Mouse (Mus musculus) E14TG2a.4 (cell line): ENCODE measurements around the gene Srbd1.

ENCODE experiments used
- H3K27me3 ChIP-seq: 2 replicates; pipeline ENCODE4 v1.6.1; 2014; ENCODE audit warnings: low read length, control low read depth; ENCODE audit not compliant: insufficient read depth
- H3K36me3 ChIP-seq: 2 replicates; pipeline ENCODE4 v1.6.1; 2014; ENCODE audit warnings: low read length, control low read depth; ENCODE audit not compliant: insufficient read depth
- H3K4me1 ChIP-seq: replicated peaks from 2 replicates; pipeline ENCODE4 v1.6.1; 2014; ENCODE audit warnings: low read depth, low read length, control low read depth
- H3K4me3 ChIP-seq: replicated peaks from 2 replicates; pipeline ENCODE4 v1.5.1; 2014; ENCODE audit warnings: mild to moderate bottlenecking, low read length
- H3K9me3 ChIP-seq: 2 replicates; pipeline ENCODE4 v1.6.1; 2014; ENCODE audit warnings: low read length, control low read depth
- CTCF ChIP-seq: conservative IDR thresholded peaks from 2 replicates; pipeline ENCODE4 v1.5.1; 2014; ENCODE audit warnings: low read length
- NANOG ChIP-seq: IDR thresholded peaks from 2 replicates; pipeline ENCODE4 v1.6.1; 2014; ENCODE audit warnings: borderline replicate concordance, low read length, mixed read lengths
- POU5F1 ChIP-seq: IDR thresholded peaks from 2 replicates; pipeline ENCODE4 v1.6.1; 2014; ENCODE audit warnings: low read length, borderline replicate concordance

Gene Srbd1

GRCm38 (mm10) chr17:85975077-85975476, 169.9 kb downstream of the Srbd1 start:
- H3K9me3 ChIP-seq, result no peaks in the 10 kb centered on the region
- no peak for TF ChIP-seq CTCF
- TF ChIP-seq POU5F1, result no peak
- TF ChIP-seq NANOG, result no peak
- H3K36me3 ChIP-seq, result no peaks in the 10 kb centered on the region
- H3K4me1 ChIP-seq, result 0 out of 2 replicates have a peak, but pooled peaks cover 8% of the 10 kb centered on the region
- H3K4me3 ChIP-seq, result no peak overlapping the region
- H3K27me3 ChIP-seq, result no peaks in the 10 kb centered on the region

GRCm38 (mm10) chr17:85974591-85974990, 170.4 kb downstream of the Srbd1 start:
- Histone ChIP-seq H3K36me3 (no peaks in the 10 kb centered on the region), H3K4me3 (no peak overlapping the region), H3K27me3 (no peaks in the 10 kb centered on the region), H3K4me1 (0 out of 2 replicates have a peak, but pooled peaks cover 8% of the 10 kb centered on the region), H3K9me3 (no peaks in the 10 kb centered on the region)
- TF ChIP-seq NANOG (no peak), POU5F1 (no peak), CTCF (no peak)

GRCm38 (mm10) chr17:85971120-85971519, 173.9 kb downstream of the Srbd1 start:
- Histone ChIP-seq H3K27me3 (no peaks in the 10 kb centered on the region), H3K36me3 (no peaks in the 10 kb centered on the region), H3K4me3 (no peak overlapping the region), H3K9me3 (no peaks in the 10 kb centered on the region), H3K4me1 (0 out of 2 replicates have a peak, but pooled peaks cover 8% of the 10 kb centered on the region)
- TF ChIP-seq POU5F1 (no peak), NANOG (no peak), CTCF (no peak)

- no peak for TF ChIP-seq NANOG
- TF ChIP-seq CTCF, result no peak
- no peak for TF ChIP-seq POU5F1
- Histone ChIP-seq H3K27me3 (no peaks in the 10 kb centered on the region; the same call in 1 of the 2 replicates), H3K4me1 (no peaks in the 10 kb centered on the region)
Observed at GRCm38 (mm10) chr17:85961653-85962052, 183.3 kb downstream of the Srbd1 start.

GRCm38 (mm10) chr17:85951771-85952170, 193.2 kb downstream of the Srbd1 start:
- Histone ChIP-seq H3K4me3 (no peak overlapping the region), H3K9me3 (peaks cover 3% of the 10 kb centered on the region; the same call in 1 of the 2 replicates), H3K36me3 (no peaks in the 10 kb centered on the region), H3K27me3 (peaks cover 16% of the 10 kb centered on the region), H3K4me1 (no peaks in the 10 kb centered on the region)
- no peak for TF ChIP-seq CTCF
- TF ChIP-seq NANOG, result no peak
- TF ChIP-seq POU5F1, result no peak

More at GRCm38 (mm10) chr17:85961653-85962052, 183.3 kb downstream of the Srbd1 start:
- Histone ChIP-seq H3K4me3 (no peak overlapping the region), H3K9me3 (no peaks in the 10 kb centered on the region), H3K36me3 (no peaks in the 10 kb centered on the region)

GRCm38 (mm10) chr17:85949919-85950505, 195.0 kb downstream of the Srbd1 start:
- Histone ChIP-seq H3K27me3 (peaks cover 13% of the 10 kb centered on the region), H3K9me3 (peaks cover 3% of the 10 kb centered on the region; the same call in 1 of the 2 replicates), H3K36me3 (no peaks in the 10 kb centered on the region), H3K4me1 (no peaks in the 10 kb centered on the region), H3K4me3 (no peak overlapping the region)
- TF ChIP-seq CTCF (no peak), POU5F1 (no peak), NANOG (no peak)

GRCm38 (mm10) chr17:85948911-85949909, 195.8 kb downstream of the Srbd1 start:
- H3K27me3 ChIP-seq, result peaks cover 18% of the 10 kb centered on the region
- H3K9me3 ChIP-seq, result peaks cover 2% of the 10 kb centered on the region; the same call in 1 of the 2 replicates
- H3K4me1 ChIP-seq, result no peaks in the 10 kb centered on the region
- no peaks in the 10 kb centered on the region for H3K36me3 ChIP-seq
- TF ChIP-seq NANOG (no peak), CTCF (no peak), POU5F1 (no peak)
- H3K4me3 ChIP-seq, result no peak overlapping the region

- no peaks in the 10 kb centered on the region for H3K4me1 ChIP-seq
- H3K9me3 ChIP-seq, result 0 out of 2 replicates have a peak, but pooled peaks cover 2% of the 10 kb centered on the region
- peaks cover 19% of the 10 kb centered on the region for H3K27me3 ChIP-seq
- no peak overlapping the region for H3K4me3 ChIP-seq
- H3K36me3 ChIP-seq, result no peaks in the 10 kb centered on the region
- no peak for TF ChIP-seq NANOG
- TF ChIP-seq CTCF, result no peak
- no peak for TF ChIP-seq POU5F1
Observed at GRCm38 (mm10) chr17:85944726-85945125, 200.2 kb downstream of the Srbd1 start.
